Mouse (Mus musculus) testis, postnatal 14 days (tissue): ENCODE measurements around the gene Smap2.

ENCODE experiments used
- DNase-seq: peaks from one replicate; pipeline ENCODE4 v3.0.0; 2021; ENCODE audit warnings: low spot score

Gene Smap2

DNA sequence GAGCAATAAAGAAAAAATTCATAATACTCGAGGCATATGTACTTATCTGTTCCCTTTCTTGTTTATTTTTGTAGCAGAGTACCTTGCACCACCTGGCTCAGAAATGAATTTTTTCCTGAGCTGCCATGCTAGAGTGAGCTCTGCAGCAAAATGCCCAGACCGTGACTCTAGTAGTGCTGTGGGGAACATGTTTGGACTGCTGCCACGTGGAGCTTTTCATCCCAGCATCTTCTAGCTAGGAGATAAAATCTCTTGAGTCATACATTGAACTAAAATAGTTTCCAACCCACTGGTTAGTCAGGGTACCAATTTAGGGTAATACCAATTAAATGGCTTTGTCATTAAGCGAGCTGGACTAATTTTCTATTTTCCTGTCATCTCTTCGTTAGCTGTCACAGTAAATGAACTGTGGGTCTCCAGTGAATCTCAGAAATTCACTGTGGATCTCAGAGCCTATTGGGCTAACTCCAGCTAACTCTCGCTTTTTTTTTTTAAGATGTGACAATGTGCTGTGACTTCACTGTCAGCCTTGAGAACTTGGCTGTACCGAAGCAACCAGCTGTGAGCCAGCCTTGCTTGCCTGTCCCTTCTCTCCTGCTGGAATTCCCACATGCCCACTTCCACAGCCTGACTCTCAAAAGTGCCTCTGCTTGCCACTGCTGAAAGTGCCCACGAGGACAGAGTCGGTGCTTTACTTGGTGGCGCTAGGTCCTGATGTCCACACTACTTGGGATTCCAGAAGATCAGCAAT, 3.2 kb upstream of the Smap2 start:
- DNase-seq: no peak

DNA sequence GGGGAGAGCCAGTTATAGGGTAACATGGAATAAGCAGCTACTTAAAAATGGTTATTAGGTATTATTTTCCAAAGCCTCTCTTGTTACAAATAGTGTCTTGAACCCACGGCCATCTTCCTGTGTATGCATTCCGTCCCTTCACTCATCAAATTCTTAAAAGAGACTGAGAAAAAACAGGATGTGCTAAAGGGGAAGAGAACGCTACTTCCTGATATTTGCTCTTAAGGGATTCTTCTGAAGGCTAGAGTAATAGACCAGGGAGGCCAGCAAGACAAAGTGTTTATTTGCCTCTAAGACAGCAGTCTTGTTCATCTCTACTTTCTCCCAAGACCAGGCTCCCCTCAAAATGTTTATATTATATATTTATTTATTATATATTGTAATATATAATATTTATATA, 1.2 kb upstream of the Smap2 start:
- DNase-seq: no peak

DNA sequence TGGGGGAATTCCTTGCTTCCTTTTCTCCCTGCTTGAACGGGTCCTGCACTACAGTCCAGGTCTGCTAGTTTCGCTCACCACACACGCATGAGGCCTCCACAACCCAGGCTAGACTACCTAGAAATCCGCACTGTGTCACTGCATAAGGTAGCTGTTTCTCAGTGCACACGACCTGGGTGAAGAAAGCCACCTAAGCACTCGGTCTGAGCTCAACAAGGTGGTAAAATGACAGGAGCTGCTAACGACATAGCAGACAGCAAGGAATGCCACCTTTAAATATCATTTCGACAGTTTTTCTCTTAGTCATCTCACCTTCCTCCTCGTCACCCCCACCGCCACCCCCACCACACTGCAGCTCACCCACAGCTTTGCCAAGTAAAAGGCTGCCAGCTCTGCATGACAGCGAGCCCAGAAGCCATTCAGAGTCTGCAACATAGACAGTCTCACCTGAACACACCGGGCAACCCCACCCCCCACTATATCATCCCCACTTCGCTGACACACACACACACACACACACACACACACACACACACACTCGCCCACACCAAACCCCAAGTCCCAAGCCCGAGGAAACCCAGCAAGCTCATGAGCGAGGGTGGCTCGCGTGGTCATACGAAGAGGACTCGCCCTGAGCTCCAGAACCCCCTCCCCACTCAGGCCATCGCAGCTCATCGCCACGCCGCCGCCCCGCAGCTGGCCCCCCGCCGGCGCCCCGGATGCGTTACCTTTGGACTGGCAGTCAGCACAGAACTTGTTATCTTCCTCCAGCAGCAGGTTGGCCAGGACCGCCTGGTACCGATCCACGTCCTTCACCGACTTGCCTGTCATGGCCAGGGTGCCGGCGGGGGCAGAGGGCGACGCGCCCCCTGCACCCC, 787 bp downstream of the Smap2 start:
- peak; percentile 12 for DNase-seq

DNA sequence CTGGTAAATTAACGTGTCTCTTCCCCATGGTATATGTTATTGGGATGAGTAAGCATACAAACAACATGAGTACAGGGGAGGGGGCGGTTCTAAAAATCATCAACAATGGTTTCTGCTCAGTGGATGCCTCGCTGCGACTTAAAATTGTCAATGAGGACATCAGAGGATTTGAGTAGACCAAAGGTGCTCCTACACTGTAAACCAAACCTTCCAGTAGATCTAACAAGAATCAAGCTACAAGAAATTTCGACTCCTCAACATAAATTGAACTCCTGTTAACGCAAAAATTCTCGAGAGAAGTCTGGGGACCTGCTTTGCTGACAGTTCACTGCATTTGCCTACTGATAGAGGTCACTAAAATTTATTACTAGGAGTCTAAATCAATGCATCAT, 1.8 kb downstream of the Smap2 start:
- no peak for DNase-seq

DNA sequence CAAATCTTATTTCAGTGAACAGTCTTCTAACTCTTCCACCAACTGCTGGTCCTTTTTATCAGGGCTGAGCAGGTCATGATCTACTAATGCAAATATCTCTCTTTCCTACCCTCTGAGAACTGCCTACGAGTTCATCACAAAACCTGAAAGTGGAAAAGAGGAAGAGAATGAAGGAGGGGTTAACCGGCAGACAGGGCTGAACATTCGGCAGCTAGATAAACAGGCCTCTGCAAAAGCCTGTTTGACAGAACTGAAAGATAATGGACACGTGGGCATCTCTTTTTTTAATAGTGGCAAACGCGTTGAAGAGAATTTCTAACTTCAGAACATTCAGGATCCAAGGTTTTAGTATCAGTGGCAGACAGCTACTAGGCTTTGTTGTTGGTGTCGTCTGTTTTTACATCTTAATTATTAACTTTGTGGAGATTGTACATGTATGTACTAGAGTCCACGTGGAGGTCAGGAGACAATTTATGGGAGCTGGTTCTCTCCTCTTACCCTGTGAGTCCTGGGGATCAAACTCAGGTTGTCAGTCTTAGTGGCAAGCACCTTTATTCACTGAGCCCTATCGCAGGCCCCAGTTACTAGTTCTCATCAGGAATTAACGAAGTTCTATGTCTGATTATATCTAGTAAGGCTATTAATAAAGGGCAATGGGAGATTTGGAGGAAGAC, 2.3 kb downstream of the Smap2 start:
- DNase-seq: no peak

DNA sequence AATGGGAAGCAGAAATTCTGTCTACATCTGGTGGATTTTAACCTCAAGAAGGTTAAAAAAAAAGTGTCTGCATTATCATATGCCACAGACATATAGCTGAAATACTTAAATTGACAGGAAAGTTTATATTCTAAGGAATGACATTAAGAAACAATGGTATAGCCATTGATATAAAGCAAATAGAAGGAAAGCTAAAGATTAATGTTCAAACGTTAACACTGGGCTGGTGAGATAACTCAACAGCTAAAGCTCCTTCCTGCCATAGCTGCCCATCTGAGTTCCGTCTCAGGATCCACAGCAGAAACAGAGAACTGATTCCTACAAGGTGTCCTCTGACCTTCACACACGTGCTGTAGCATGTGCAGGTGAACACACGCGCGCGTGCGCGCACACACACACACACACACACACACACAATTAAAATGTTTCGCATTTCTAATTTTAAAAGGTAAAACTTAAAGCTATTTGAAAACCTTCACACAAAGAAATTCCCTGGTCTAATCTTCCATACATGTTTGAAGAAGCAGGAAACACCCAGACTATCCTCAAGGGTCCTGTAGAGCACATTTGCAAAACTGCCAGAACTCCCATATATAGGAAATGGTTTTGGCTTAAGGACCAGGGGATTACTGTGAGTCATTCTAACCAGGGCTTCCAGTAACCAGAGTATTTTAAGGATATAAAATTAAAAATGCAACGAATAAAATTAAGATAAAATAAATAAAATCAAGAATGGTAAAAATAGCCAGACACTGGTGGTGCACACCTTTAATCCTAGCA, 6.1 kb downstream of the Smap2 start:
- no peak for DNase-seq

DNA sequence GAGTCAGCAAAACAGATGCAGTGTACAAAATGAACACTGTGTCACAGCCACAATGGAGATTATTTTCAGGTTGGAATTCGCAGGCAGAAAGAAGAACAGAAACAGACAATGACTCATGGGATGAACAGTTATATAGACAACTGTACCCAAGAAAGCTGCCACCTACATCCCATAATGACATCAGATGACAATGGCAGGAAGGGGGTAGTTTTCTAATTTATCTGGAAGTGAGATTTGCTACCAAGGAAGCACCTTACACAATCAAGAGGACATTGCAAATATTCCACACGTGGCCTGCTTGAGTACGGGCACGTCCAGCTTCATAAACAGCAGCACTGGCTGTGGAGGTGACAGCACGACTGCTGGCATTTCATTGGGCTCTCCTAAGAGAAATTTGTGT, 7.9 kb downstream of the Smap2 start:
- DNase-seq: no peak

DNA sequence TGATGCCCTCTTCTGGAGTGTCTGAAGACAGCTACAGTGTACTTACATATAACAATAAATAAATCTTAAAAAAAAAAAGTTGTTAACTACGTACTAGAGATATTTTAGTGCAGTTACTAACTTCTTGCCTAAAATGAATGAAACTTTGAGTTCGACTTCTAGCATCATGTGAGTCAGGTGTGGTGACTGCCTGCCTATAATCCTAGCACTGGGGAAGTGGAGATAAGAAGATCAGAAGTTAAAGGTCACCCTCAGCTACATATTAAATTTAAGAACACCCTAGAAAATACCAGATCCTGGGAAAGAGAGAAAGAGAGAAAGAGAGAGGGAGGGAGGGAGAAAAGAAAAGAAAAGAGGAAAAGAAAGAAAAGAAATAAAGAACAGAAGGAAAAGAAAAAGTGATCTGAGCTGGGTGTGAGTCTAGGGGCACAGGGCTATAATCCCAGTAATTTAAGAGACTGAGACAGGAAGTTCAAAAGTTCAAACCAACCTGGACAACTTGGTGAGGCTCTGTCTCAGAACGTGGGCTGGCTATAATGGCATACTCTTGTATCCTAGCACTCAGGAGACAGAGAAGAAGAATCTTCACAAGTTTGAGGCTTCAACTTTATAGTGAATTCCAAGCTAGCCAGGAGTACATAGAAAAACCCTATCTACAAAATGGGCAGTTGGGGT, 8.8 kb downstream of the Smap2 start:
- DNase-seq: no peak

DNA sequence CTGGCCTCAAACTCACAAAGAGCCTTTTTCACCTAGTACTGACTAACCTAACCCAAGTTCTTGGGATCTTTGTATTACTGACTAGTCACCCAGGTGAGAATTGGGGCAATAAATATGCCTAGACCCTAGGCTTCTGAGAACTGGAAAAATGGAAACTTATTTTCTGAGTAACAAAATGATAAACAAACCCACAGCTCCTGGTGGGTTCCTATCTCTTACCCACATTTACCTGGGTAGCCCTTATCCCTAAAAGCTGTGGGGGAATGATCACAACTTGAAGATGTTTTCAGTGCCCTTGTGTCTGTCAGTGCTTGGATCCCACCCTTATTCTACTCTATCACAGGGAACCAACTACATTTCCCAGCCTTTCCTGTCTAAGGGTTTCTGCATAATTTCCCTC, 10.0 kb downstream of the Smap2 start:
- no peak for DNase-seq

DNA sequence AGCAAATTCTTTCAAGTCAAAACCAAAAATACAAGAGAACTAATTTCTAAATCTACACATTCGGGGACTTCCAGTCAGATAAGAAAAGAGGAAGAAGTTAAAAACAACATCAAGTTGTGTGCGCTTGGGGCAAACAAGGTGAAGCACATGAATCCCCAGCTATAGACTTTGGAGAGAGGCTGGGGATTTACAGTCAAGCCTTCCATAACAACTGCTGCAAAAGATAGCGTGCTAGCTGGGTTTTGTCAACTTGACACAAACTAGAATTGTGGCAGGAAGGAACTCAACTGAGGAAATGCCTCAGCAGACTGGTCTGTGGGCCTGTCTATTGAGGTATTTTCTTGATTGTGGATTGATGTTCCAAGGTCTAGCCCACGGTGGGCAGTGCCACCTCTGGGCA, 12.4 kb downstream of the Smap2 start:
- DNase-seq: no peak

DNA sequence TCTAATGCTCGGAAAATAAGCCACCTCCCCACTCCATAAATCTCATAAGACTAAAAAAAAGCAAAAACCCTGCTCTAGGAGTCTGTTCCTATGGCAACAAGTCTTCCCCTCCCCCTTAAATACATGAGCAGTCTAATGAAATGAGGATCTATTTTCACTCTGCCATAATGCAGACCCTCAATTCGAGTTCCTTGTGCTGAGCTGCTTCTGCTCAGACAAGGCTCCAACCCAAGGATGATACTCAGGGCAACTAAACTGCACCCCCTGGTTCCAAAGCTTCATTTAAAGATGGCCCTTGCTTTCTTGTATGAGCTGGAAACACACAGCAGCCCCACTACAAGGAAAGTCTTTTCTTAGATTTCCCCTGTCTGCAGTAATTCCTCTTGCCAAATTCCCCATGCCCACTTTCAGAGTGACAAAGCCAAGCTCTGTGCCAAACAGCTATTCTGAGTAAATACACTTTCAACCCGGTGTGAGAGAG, 13.4 kb downstream of the Smap2 start:
- no peak for DNase-seq

DNA sequence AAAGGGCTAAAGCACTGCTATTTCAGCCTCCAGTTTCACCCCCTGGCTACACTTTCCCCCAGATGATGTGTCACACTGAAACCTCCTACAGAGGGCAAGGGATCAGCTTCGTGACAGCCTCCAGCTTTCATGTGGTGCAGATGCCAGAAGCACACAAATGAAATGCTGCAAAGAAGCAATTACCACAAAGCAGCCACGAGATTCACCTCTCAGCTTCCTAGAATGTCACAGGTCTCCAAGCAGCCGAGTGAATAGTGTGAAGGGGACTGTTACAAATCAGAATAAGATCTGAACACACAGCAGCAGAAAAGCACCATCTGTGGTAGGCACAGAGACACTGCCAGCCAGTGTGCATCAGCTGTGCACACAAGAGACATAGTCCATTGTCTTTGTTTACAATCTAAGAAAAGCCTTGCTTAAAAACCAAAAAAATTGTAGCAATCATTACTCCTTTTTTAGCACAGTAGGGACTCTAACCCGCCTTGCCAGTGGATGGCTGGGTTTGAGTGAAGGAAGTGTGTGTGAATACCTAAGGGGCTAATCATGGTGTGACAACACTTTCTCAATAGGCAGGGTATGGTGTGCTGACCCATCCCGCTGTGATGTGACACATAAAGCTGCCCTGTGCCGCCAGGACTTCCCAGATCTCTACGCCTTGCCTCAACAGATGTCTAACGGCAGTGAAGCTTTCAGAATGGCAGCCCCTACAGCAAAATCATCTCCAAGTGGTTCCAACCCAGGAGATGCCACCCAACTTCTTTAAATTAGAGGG, 14.5 kb downstream of the Smap2 start:
- no peak for DNase-seq

DNA sequence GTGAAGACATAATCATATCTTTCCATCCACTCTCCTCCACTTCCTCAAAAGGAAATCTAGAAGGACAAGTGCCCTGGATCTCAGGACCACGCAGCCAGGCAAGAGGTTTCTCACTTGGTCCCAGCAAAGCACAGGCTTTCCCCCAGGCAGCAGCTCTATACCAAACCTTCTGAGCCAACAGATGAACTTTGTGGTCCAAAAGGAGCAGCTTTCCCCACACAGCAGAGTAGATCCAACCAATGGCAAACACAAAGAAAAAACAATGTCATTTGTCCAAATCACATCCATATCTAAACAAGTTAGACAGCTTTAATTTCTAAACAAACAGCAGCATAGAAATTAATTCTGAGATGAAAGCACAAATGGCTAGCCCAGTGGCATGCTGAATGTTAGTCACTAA, 15.4 kb downstream of the Smap2 start:
- DNase-seq: no peak

DNA sequence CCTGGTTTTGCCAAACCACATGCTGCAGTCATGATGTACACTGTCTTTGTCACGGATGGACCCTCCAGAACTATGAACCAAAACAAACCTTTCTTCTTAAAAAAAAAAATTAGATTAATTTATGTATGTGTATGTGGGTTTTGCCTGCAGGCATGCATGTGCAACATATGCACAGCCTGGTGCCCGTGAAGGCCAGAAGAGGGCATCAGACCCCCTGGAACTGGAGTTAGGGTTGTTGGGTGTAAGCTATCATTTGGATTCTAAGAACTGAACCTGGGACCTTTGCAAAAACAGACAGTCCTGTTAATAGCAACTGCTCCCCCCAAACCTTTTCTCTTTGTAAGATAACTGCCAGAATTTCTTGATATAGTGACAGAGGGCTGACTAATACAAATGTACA, 16.0 kb downstream of the Smap2 start:
- no peak for DNase-seq

DNA sequence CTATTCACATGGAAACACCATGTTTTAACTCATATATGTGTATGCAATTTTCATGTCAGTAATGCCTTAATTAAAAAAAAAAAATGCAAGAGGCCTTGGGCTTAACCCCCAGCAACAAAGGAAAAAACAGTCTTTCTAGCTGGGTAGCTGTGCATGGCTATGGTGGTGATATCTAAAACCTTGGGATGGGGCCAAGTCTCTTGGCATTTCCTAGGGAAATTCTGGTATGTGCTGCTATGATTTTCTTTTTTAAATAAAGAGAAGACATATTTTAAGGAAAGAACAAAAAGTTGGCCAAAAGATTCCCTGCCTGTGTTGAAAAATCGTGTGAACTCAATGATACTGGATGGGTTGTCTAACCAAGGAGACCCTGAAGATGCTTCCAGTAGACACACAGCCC, 21.1 kb downstream of the Smap2 start:
- no peak for DNase-seq

DNA sequence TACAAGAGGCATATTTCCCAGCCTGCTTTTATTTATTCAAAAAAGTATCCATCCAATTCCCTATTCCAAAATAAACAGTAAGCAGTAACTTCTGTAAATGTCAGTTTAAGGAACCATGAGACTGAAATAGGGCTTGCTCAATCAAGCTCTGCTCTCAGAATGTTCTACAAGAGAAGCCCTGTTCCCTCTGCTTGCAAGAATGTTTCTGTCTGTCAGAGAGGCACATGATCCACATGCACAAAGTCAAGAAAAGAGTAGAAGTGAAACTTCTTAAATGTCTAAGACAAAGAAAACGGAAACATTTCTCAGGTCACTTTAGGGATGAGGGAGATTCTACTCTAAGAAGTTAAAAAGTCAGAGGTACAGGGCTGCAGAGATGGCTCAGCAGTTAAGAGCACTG, 24.0 kb downstream of the Smap2 start:
- no peak for DNase-seq

DNA sequence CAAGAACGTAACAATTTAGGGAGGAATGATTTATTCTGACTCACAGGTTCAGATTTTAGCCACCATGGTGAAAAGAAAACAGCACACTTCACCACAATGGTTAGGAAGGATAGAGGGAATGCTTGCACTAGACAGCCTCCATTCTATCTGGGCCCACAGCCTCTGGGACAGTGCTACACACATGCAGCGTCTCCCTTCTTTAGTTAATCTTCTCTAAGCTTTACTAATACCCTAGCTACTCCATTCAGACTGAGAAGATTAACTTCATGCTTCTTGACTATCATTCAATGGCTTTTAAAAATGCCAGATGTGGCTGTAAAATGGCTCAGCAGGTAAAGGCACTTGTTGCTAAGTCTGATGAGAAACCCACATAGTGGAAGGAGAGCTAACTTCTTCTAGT, 24.8 kb downstream of the Smap2 start:
- no peak for DNase-seq

DNA sequence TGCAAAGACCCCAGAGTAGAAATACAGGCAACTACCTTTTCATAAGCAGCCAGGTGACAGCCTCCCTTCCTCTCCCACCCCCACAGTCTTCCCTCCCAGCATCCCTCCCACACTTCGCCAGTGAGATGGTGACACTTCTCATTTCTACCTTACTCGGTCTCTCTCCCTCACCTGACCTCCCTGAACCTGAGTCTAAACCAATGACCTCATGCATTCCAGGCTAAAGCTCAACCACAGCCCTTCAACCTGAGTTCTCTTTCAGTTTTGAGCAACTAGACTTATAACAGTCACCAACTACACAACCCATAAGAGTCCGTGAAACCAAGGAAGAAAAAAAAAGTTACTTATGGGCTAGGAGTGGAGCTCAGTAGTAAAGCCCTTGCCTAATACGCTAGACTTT, 29.7 kb downstream of the Smap2 start:
- DNase-seq: no peak

DNA sequence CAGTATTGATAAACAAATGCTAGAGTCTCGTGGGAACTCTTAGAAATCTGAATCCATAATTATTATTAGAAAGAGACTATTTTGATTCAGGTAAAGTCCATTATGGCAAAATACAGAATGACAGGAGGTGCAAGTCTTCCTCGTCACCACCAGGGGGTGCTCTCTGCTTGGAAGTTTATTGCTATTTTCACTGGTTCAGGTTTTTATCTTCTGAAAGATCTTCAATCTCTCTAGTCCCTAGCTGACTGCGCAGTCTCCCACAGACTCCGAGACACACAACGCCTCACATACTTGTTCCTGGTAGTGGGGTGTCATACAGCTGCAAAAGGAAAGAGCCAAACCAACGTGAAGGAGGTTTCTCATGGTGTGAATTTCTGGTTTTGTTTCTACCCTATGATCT, 30.6 kb downstream of the Smap2 start:
- no peak for DNase-seq

DNA sequence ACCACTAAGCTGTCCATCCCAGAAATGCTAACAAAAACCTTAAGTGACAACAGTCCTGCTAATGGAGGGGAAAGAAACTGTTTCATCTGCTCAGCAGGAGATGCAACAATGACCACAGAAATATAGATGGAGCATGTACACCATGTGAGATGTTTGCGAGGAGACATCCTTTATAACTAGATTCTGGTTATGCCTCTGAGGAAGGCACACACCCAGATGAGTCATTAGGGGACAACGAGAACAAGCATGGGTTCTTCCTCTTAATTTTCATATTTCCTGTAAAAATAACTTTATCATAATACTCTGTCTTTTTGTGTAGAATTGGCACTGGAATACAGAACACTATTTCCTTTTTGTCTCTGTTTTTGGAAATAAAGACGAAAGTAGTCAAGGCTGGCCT, 38.8 kb downstream of the Smap2 start:
- DNase-seq: no peak

DNA sequence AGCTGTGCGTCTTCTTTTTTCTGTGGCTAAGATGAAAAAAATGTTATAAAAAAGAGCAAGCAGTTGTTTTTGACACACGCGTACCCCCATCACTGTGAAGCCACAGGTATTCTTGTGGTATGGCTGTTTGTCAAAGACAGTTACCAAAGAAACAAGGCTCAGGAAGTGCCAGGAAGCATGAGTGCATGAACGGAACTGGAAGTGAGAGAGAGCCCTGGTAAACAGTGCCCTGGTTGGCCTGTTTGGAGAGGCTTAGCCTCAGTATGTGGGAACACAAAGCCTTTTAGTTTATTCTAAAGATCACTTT, 41.7 kb downstream of the Smap2 start:
- no peak for DNase-seq
